Mouse (Mus musculus) midbrain, postnatal 0 days (tissue): Measurements from ENCODE around the gene Mgat5. TPM values are rescaled to one million over a fixed set of nuclear protein-coding genes. Genes with fewer than 3 reads are reported as not detected.
A peak's percentile ranks its signal among the peaks of the same experiment; 100 is the strongest.

ENCODE experiments used
- ATAC-seq: fragments of 200-750 bp; cut with Nextera tagmentation; 2 replicates; pipeline ENCODE4 v1.8.0; 2017; ENCODE audit warnings: moderate number of reproducible peaks, mild to moderate bottlenecking, moderate TSS enrichment, moderate library complexity; ENCODE audit not compliant: low FRiP score
- DNase-seq: peaks from one replicate; pipeline ENCODE4 v3.0.0-alpha.2; 2015; ENCODE audit warnings: low spot score
- H3K27ac ChIP-seq: fragments of 300-500 bp; sonication (generic); 2 replicates; pipeline ENCODE4 v1.5.1; 2014; ENCODE audit warnings: low read depth, mild to moderate bottlenecking, low read length, mixed read lengths
- H3K27me3 ChIP-seq: fragments of 300-500 bp; sonication (generic); 2 replicates; pipeline ENCODE4 v1.6.1; 2014; ENCODE audit warnings: low read length, control low read depth, mixed read lengths; ENCODE audit not compliant: insufficient read depth
- H3K36me3 ChIP-seq: fragments of 300-500 bp; sonication (generic); 2 replicates; pipeline ENCODE4 v1.6.1; 2014; ENCODE audit warnings: low read length, control low read depth, mixed read lengths; ENCODE audit not compliant: insufficient read depth
- H3K4me1 ChIP-seq: fragments of 300-500 bp; sonication (generic); 2 replicates; pipeline ENCODE4 v1.6.1; 2014; ENCODE audit warnings: mild to moderate bottlenecking, control low read depth, antibody characterized with exemption, low read length, mixed read lengths; ENCODE audit not compliant: insufficient read depth
- H3K4me2 ChIP-seq: fragments of 300-500 bp; sonication (generic); 2 replicates; pipeline ENCODE4 v1.6.1; 2014; ENCODE audit warnings: low read depth, mild to moderate bottlenecking, low read length, mixed read lengths; ENCODE audit not compliant: poor library complexity, severe bottlenecking
- H3K4me3 ChIP-seq: fragments of 300-500 bp; sonication (generic); 2 replicates; pipeline ENCODE4 v1.5.1; 2014; ENCODE audit warnings: low read depth, mild to moderate bottlenecking, low read length, moderate library complexity
- H3K9ac ChIP-seq: fragments of 300-500 bp; sonication (generic); replicated peaks from 2 replicates; pipeline ENCODE4 v1.6.1; 2014; ENCODE audit warnings: mild to moderate bottlenecking, low read length, moderate library complexity, mixed read lengths; ENCODE audit not compliant: poor library complexity, severe bottlenecking
- H3K9me3 ChIP-seq: fragments of 300-500 bp; sonication (generic); 2 replicates; pipeline ENCODE4 v1.6.1; 2016; ENCODE audit warnings: low read length, control low read depth
- CTCF ChIP-seq: IDR thresholded peaks from 2 replicates; pipeline ENCODE4 v1.5.1; 2016; ENCODE audit warnings: antibody characterized with exemption, mild to moderate bottlenecking
- whole genome bisulfite sequencing: fragments of 180-500 bp; shearing (Covaris S2); extraction: QIAGEN DNeasy Blood & Tissue Kit; methylation state at CpG from one replicate; pipeline ENCODE4 v1.1.7; 2014; 5-methylcytosine and 5-hydroxymethylcytosine counted together
- polyA plus RNA-seq: library from polyadenylated mRNA; unstranded; fragments of >200 nt; fragmentation: Nextera tagmentation; extraction: Ambion mirVana; gene quantifications from 2 replicates; pipeline ENCODE4 v1.2.1, GENCODE M21; 2015
- total RNA-seq: library from RNA; depleted of rRNA; stranded (reverse); fragments of >200 nt; gene quantifications from 2 replicates; pipeline ENCODE4 v1.2.3, GENCODE M21; 2014

Mgat5 gene
- total and polyA plus RNA-seq, 2 experiments from 2014 or later = 13.0 to 56.5 TPM

DNA sequence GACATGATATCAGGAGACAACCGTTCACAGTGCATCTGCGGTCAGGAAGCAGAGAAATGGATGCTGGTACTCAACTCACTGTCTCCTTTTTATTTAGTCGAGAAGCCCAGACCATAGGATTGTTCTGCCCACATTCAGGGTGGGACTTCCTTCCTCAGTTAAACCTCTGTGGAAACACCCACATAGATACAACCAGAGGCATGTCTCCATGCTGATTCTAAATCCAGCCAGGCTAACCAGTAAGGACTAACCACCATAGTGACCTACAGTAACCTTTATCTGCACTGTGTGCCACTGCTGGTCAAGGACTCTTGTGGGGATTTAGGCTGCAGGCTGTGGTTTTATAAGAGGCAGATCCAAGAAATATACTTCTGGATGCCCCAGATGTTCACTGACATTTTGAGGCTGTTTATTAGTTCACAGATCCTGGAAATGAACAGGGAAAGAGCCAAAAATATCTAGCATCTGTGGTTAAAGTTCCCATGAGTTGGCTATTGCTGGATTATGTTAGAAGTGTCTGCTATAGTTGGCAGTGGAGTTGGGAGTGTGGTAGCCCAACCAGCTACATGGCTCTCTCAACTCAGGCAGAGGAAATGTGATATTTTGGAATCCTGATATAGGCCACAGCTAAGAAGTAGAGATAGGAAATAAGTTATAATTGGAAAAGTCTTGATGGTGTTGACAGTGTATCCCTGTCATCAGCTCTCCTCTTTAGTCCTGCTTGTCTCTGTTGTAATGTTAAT, 143.2 kb downstream of the Mgat5 start:
- Histone ChIP-seq H3K27me3 (no peaks in the 10 kb centered on the region), H3K27ac (no peak overlapping the region), H3K4me1 (no peaks in the 10 kb centered on the region; the same call in 1 of the 2 replicates), H3K4me3 (no peak overlapping the region), H3K9ac (no peak overlapping the region), H3K9me3 (no peaks in the 10 kb centered on the region), H3K36me3 (no peaks in the 10 kb centered on the region), H3K4me2 (no peak overlapping the region)
- WGBS = 92% methylated on average over 3 of the region's 3 CpGs
- ATAC-seq (no peak), DNase-seq (no peak)
- TF ChIP-seq CTCF = no peak

DNA sequence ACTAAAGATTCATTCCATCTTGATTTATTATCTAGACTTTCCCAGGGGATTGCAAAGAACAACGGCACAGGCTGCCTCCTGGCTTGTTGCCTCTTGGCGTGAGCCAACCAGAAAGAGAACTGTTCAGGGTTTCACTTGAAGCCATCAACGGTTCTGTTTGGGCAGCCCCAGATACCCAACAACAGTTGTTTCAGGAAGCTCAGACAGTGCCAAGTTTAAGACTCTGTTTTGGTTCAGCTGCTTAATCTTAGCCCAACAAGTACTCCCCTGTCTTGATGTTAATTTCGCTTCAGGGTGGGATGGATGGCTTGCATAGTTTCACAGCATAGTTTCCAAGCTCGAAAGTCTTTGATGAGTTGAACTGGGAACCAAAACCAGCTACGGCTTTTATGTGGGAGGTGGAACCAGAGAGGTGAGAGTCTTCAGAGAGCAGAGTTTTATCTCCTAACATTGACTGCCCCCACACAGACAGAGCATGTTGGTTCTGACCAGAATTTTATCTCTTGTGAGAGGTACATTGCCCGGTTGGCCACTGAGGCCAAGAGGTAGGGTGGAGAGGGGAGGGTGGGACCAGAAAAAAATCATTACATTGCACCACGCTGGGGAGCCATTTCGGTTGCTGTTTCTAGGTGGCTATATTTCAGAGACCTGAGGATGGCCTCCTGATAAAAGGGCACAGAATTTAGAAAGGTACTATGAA, 144.0 kb downstream of the Mgat5 start:
- Histone ChIP-seq H3K9me3 (no peaks in the 10 kb centered on the region), H3K4me1 (no peaks in the 10 kb centered on the region; the same call in 1 of the 2 replicates), H3K36me3 (no peaks in the 10 kb centered on the region), H3K4me2 (no peak overlapping the region), H3K9ac (no peak overlapping the region), H3K27me3 (no peaks in the 10 kb centered on the region), H3K27ac (peak overlapping the region; percentile 3; the same call in 1 of the 2 replicates), H3K4me3 (no peak overlapping the region)
- TF ChIP-seq CTCF = no peak
- WGBS = 77% methylated on average over 9 of the region's 9 CpGs
- peak; percentile 77 for DNase-seq
- peak; percentile 65; the same call in 1 of the 2 replicates for ATAC-seq

DNA sequence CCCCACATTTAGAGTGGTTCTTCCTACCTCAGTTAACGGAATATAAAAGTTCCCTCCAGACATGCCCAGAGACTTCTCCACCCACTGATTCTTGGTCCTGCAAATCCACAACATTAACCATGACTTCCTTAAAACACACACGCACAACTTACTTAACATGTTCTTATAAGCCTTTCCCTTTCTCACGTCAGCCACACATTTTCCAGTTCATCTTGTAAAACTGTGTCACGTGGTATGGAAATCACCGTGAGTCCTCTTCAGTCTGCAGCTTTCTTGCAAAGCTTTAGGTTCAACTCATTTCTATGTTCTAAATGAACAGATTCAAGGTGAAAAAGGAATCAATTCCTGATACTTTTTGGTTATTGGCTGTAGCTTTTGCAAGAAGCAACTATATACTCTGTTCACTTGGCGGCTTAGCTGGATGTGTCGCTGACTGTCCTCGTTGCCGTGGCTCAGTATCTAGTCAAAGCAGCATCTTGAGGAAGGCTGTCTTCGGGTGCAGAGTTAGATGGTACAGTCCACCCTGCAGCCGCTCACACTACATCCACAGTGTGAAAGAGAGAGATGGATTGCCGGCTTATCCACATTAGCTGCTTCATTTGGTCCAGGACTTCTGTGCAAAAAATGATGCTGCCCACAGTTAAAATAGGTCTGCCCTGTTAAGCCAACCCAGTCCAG, 146.7 kb downstream of the Mgat5 start:
- no peak overlapping the region for H3K9ac ChIP-seq
- no peak overlapping the region for H3K27ac ChIP-seq
- H3K4me3 ChIP-seq = no peak overlapping the region
- H3K9me3 ChIP-seq = no peaks in the 10 kb centered on the region
- H3K27me3 ChIP-seq = no peaks in the 10 kb centered on the region
- H3K4me1 ChIP-seq = no peaks in the 10 kb centered on the region
- H3K36me3 ChIP-seq = no peaks in the 10 kb centered on the region
- DNase-seq = no peak
- no peak for TF ChIP-seq CTCF
- ATAC-seq = no peak
- no peak overlapping the region for H3K4me2 ChIP-seq
- 85% methylated on average over 12 of the region's 12 CpGs for WGBS

DNA sequence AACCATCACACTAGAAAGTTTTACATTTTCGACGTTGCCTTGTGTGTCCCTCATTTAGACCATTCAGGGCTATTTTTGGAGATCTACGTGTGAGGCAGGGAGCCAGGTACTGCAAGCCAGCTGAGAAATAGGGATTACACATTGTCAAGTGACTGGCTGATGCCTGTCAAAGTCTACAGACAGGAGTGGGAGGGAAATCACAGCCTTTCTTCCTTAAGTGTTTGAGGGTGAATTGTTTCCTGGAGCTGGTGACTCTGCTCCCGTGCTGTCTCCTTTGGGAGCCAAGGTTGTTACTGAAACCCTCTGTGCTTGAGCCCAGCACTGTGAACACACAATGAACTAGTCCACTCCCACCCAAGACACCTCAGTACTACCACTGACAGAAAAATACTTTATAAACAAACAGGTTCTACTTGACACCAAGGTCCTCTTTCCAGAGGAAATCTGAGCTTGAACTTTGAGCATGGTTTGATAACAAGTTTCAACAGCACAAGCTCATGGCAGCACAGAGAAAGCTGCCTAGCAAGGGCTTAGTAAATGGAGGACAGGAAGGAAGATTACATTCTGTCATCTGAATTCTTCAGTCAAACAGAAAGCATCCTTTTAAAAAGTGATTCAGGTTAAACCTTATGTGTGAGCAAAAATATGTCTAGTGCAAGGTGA, 147.4 kb downstream of the Mgat5 start:
- WGBS = 56% methylated on average over 4 of the region's 4 CpGs
- H3K27ac ChIP-seq = peak overlapping the region; percentile 39; the same call in 1 of the 2 replicates
- DNase-seq (no peak), ATAC-seq (no peak)
- no peak overlapping the region for H3K4me2 ChIP-seq
- H3K4me1 ChIP-seq = no peaks in the 10 kb centered on the region
- no peak overlapping the region for H3K9ac ChIP-seq
- H3K36me3 ChIP-seq = no peaks in the 10 kb centered on the region
- no peak overlapping the region for H3K4me3 ChIP-seq
- no peak for TF ChIP-seq CTCF
- no peaks in the 10 kb centered on the region for H3K27me3 ChIP-seq
- no peaks in the 10 kb centered on the region for H3K9me3 ChIP-seq

DNA sequence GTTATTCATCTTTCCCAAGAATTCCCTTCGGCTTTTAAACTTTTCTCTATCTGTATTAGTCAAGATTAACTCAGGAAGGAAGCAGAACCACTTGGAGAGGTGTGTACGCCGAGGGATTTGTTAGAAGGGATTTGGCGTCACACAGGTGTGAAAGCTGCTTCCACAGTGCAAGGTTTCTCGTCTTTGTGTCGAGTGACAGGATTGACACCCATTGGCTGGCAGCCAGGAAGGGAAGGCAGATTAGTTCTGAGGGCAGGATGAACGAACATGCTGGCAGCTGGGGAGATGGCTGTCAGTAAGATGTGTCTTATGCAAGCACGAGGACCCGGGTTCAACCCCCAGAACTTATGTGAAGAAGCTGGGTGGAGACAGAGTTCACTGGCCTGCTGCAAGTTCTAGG, 148.6 kb downstream of the Mgat5 start:
- H3K4me3 ChIP-seq = no peak overlapping the region
- no peak overlapping the region for H3K9ac ChIP-seq
- no peak for TF ChIP-seq CTCF
- no peaks in the 10 kb centered on the region for H3K36me3 ChIP-seq
- no peaks in the 10 kb centered on the region for H3K9me3 ChIP-seq
- H3K27ac ChIP-seq = no peak overlapping the region
- H3K4me2 ChIP-seq = no peak overlapping the region
- no peaks in the 10 kb centered on the region for H3K4me1 ChIP-seq
- DNase-seq = no peak
- 50% methylated on average over 9 of the region's 9 CpGs for WGBS
- no peaks in the 10 kb centered on the region for H3K27me3 ChIP-seq
- ATAC-seq = 0 out of 2 replicates have a peak, but pooled peaks have one; percentile 10
